Mouse (Mus musculus) heart, embryonic 12.5 days (tissue): ENCODE results near the gene Olfm1. TPM values are rescaled to one million over a fixed set of nuclear protein-coding genes. Genes with fewer than 3 reads are reported as not detected.
A peak's percentile ranks its signal among the peaks of the same experiment; 100 is the strongest.

Experiments
- ATAC-seq: fragments of 200-750 bp; cut with Nextera tagmentation; 2 replicates; pipeline ENCODE4 v1.8.0; 2017; ENCODE audit warnings: moderate TSS enrichment, moderate library complexity; ENCODE audit not compliant: insufficient number of reproducible peaks, low FRiP score
- H3K27ac ChIP-seq: fragments of 300-500 bp; sonication (generic); 2 replicates; pipeline ENCODE4 v1.5.1; 2016; ENCODE audit warnings: mild to moderate bottlenecking, moderate library complexity; ENCODE audit not compliant: poor library complexity, severe bottlenecking
- H3K27me3 ChIP-seq: fragments of 300-500 bp; sonication (generic); replicated peaks from 2 replicates; pipeline ENCODE4 v1.6.1; 2016; ENCODE audit warnings: mild to moderate bottlenecking, moderate library complexity
- H3K36me3 ChIP-seq: fragments of 300-500 bp; sonication (generic); 2 replicates; pipeline ENCODE4 v1.6.1; 2016; ENCODE audit warnings: mild to moderate bottlenecking, moderate library complexity
- H3K4me1 ChIP-seq: fragments of 300-500 bp; sonication (generic); replicated peaks from 2 replicates; pipeline ENCODE4 v1.6.1; 2016; ENCODE audit warnings: mild to moderate bottlenecking
- H3K4me2 ChIP-seq: fragments of 300-500 bp; sonication (generic); 2 replicates; pipeline ENCODE4 v1.6.1; 2016; ENCODE audit warnings: mild to moderate bottlenecking, moderate library complexity
- H3K4me3 ChIP-seq: fragments of 300-500 bp; sonication (generic); 2 replicates; pipeline ENCODE4 v1.5.1; 2016; ENCODE audit warnings: mild to moderate bottlenecking
- H3K9ac ChIP-seq: fragments of 300-500 bp; sonication (generic); 2 replicates; pipeline ENCODE4 v1.6.1; 2016; ENCODE audit warnings: mild to moderate bottlenecking, moderate library complexity
- H3K9me3 ChIP-seq: fragments of 300-500 bp; sonication (generic); replicated peaks from 2 replicates; pipeline ENCODE4 v1.6.1; 2016; ENCODE audit warnings: mild to moderate bottlenecking, moderate library complexity
- WGBS: fragments of 180-500 bp; shearing (Covaris S2); methylation state at CpG from one replicate; pipeline ENCODE4 v1.1.7; 2016; 5-methylcytosine and 5-hydroxymethylcytosine counted together
- polyA plus RNA-seq: library from polyadenylated mRNA; unstranded; fragments of >200 nt; fragmentation: Nextera tagmentation; extraction: Ambion mirVana; gene quantifications from 2 replicates; pipeline ENCODE4 v1.2.1, GENCODE M21; 2016

Olfm1 gene
- polyA plus RNA-seq, 1 experiment from 2014 or later: 6.2 TPM

- H3K9ac ChIP-seq: no peak overlapping the region
- no peak for ATAC-seq
- 14% methylated on average over 18 of the region's 19 CpGs for WGBS
- H3K36me3 ChIP-seq: no peaks in the 10 kb centered on the region
- H3K27ac ChIP-seq: no peak overlapping the region
- peak overlapping the region; percentile 95 for H3K4me2 ChIP-seq
- peak overlapping the region; percentile 69 for H3K4me3 ChIP-seq
- peaks cover 10% of the 10 kb centered on the region for H3K4me1 ChIP-seq
- peaks cover 80% of the 10 kb centered on the region for H3K27me3 ChIP-seq
- no peaks in the 10 kb centered on the region for H3K9me3 ChIP-seq
Measured at GRCm38 (mm10) chr2:28204677-28205466, 12.1 kb downstream of the Olfm1 start.

GRCm38 (mm10) chr2:28205467-28205805 lies 12.6 kb downstream of the Olfm1 start:
- peak; percentile 68; the same call in 1 of the 2 replicates for ATAC-seq
- H3K27ac ChIP-seq: no peak overlapping the region
- peaks cover 10% of the 10 kb centered on the region for H3K4me1 ChIP-seq
- peak overlapping the region; percentile 79 for H3K9ac ChIP-seq
- peak overlapping the region; percentile 95 for H3K4me2 ChIP-seq
- H3K4me3 ChIP-seq: peak overlapping the region; percentile 69
- 10% methylated on average over 48 of the region's 49 CpGs for WGBS
- peaks cover 74% of the 10 kb centered on the region for H3K27me3 ChIP-seq
- H3K36me3 ChIP-seq: no peaks in the 10 kb centered on the region
- no peaks in the 10 kb centered on the region for H3K9me3 ChIP-seq

- H3K9ac ChIP-seq: peak overlapping the region; percentile 79
- no peaks in the 10 kb centered on the region for H3K9me3 ChIP-seq
- peaks cover 10% of the 10 kb centered on the region for H3K4me1 ChIP-seq
- H3K36me3 ChIP-seq: no peaks in the 10 kb centered on the region
- H3K4me2 ChIP-seq: peak overlapping the region; percentile 95
- ATAC-seq: peak; percentile 19; the same call in 1 of the 2 replicates
- H3K27me3 ChIP-seq: peaks cover 77% of the 10 kb centered on the region
- WGBS: under 1% methylated on average over 51 of the region's 51 CpGs
- peak overlapping the region; percentile 69 for H3K4me3 ChIP-seq
- no peak overlapping the region for H3K27ac ChIP-seq
Measured at GRCm38 (mm10) chr2:28205870-28206421, 13.2 kb downstream of the Olfm1 start.

- H3K4me3 ChIP-seq: peak overlapping the region; percentile 69
- peak overlapping the region; percentile 79; the same call in 1 of the 2 replicates for H3K9ac ChIP-seq
- H3K9me3 ChIP-seq: no peaks in the 10 kb centered on the region
- no peak; the same call in 1 of the 2 replicates for ATAC-seq
- peaks cover 77% of the 10 kb centered on the region for H3K27me3 ChIP-seq
- H3K4me2 ChIP-seq: peak overlapping the region; percentile 95
- WGBS: 10% methylated on average over 11 of the region's 11 CpGs
- no peak overlapping the region for H3K27ac ChIP-seq
- peaks cover 10% of the 10 kb centered on the region for H3K4me1 ChIP-seq
- H3K36me3 ChIP-seq: no peaks in the 10 kb centered on the region
Measured at GRCm38 (mm10) chr2:28206472-28206871, 13.7 kb downstream of the Olfm1 start.

GRCm38 (mm10) chr2:28207200-28207750 lies 14.5 kb downstream of the Olfm1 start:
- Histone ChIP-seq H3K27ac (no peak overlapping the region), H3K9me3 (no peaks in the 10 kb centered on the region), H3K36me3 (no peaks in the 10 kb centered on the region), H3K4me2 (no peak overlapping the region), H3K9ac (no peak overlapping the region), H3K27me3 (peaks cover 79% of the 10 kb centered on the region), H3K4me1 (peaks cover 10% of the 10 kb centered on the region), H3K4me3 (no peak overlapping the region)
- WGBS: 73% methylated on average over 3 of the region's 3 CpGs
- ATAC-seq: no peak

GRCm38 (mm10) chr2:28208130-28208745 lies 15.4 kb downstream of the Olfm1 start:
- Histone ChIP-seq H3K27me3 (peaks cover 76% of the 10 kb centered on the region), H3K27ac (no peak overlapping the region), H3K4me1 (peaks cover 10% of the 10 kb centered on the region), H3K4me3 (no peak overlapping the region), H3K36me3 (no peaks in the 10 kb centered on the region), H3K9me3 (no peaks in the 10 kb centered on the region), H3K4me2 (no peak overlapping the region), H3K9ac (no peak overlapping the region)
- no peak for ATAC-seq
- 85% methylated on average over 14 of the region's 14 CpGs for WGBS

GRCm38 (mm10) chr2:28209211-28209610 lies 16.4 kb downstream of the Olfm1 start:
- Histone ChIP-seq H3K4me1 (peaks cover 10% of the 10 kb centered on the region), H3K9ac (no peak overlapping the region), H3K9me3 (no peaks in the 10 kb centered on the region), H3K4me3 (no peak overlapping the region), H3K4me2 (no peak overlapping the region), H3K27ac (no peak overlapping the region), H3K36me3 (no peaks in the 10 kb centered on the region), H3K27me3 (peaks cover 67% of the 10 kb centered on the region)
- WGBS: 81% methylated on average over 5 of the region's 5 CpGs
- no peak for ATAC-seq

- H3K27me3 ChIP-seq: peaks cover 64% of the 10 kb centered on the region
- no peak overlapping the region for H3K4me3 ChIP-seq
- H3K27ac ChIP-seq: no peak overlapping the region
- no peaks in the 10 kb centered on the region for H3K9me3 ChIP-seq
- H3K4me2 ChIP-seq: no peak overlapping the region
- H3K36me3 ChIP-seq: no peaks in the 10 kb centered on the region
- H3K9ac ChIP-seq: no peak overlapping the region
- ATAC-seq: no peak
- H3K4me1 ChIP-seq: peaks cover 6% of the 10 kb centered on the region
- WGBS: 91% methylated on average over 12 of the region's 12 CpGs
Measured at GRCm38 (mm10) chr2:28209653-28210052, 16.9 kb downstream of the Olfm1 start.

- no peak overlapping the region for H3K27ac ChIP-seq
- 0 out of 2 replicates have a peak, but pooled peaks cover 5% of the 10 kb centered on the region for H3K4me1 ChIP-seq
- peaks cover 59% of the 10 kb centered on the region for H3K27me3 ChIP-seq
- no peak overlapping the region for H3K9ac ChIP-seq
- ATAC-seq: no peak
- no peaks in the 10 kb centered on the region for H3K36me3 ChIP-seq
- WGBS: 63% methylated on average over 4 of the region's 4 CpGs
- H3K4me2 ChIP-seq: no peak overlapping the region
- H3K4me3 ChIP-seq: no peak overlapping the region
- H3K9me3 ChIP-seq: no peaks in the 10 kb centered on the region
Measured at GRCm38 (mm10) chr2:28210273-28210672, 17.5 kb downstream of the Olfm1 start.

GRCm38 (mm10) chr2:28211531-28212281 lies 18.9 kb downstream of the Olfm1 start:
- H3K4me2 ChIP-seq: no peak overlapping the region
- H3K27ac ChIP-seq: no peak overlapping the region
- H3K9ac ChIP-seq: no peak overlapping the region
- H3K27me3 ChIP-seq: peaks cover 51% of the 10 kb centered on the region
- H3K4me1 ChIP-seq: no peaks in the 10 kb centered on the region
- 64% methylated on average over 22 of the region's 22 CpGs for WGBS
- ATAC-seq: no peak
- no peaks in the 10 kb centered on the region for H3K9me3 ChIP-seq
- no peaks in the 10 kb centered on the region for H3K36me3 ChIP-seq
- H3K4me3 ChIP-seq: no peak overlapping the region
